Mouse (Mus musculus) G1E (cell line): Measurements from ENCODE around the gene Pld2.

Experiments
- CTCF ChIP-seq: IDR thresholded peaks from 2 replicates; pipeline ENCODE4 v1.5.1; 2012; ENCODE audit warnings: low read depth, low read length, inconsistent platforms, mixed read lengths
- GATA1 ChIP-seq: IDR thresholded peaks from 2 replicates; pipeline ENCODE4 v1.6.1; 2012; ENCODE audit warnings: borderline replicate concordance, low read length, inconsistent platforms, mixed read lengths
- POLR2AphosphoS5 ChIP-seq: IDR thresholded peaks from 2 replicates; pipeline ENCODE4 v1.6.1; 2012; ENCODE audit warnings: low read depth, low read length, inconsistent platforms; ENCODE audit not compliant: insufficient replicate concordance

DNA sequence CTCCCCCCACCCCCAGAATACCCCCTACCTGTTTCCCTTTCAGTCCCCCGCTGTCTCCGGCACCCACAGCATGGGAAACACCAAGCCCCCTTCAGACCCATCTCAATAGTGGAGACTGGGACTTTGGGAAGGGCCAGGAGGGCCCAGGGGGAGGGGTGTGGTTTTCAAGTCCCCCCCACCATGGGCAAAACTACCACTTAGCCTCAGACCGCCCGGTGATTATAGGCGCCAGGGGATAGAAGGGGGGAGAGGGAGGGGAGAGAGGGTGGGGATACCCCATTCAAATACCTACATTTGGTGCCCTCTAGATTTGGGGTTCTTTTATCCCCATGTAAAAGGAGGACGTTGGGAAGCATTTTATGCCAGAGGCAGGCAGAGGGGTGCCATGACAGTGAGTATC, 7.0 kb upstream of the Pld2 start, which contains the start of gene Gm40193:
- TF ChIP-seq CTCF = no peak
- no peak for TF ChIP-seq GATA1
- TF ChIP-seq POLR2AphosphoS5 = no peak
